Mouse (Mus musculus) forebrain, embryonic 12.5 days (tissue): Measurements from ENCODE around the gene Kansl1. TPM values are rescaled to one million over a fixed set of nuclear protein-coding genes. Genes with fewer than 3 reads are reported as not detected.
"Not testable (repeated sequence)": the region's sequence is repeated elsewhere in the genome, so short reads cannot be mapped to it uniquely, and the experiment has no call there.

ENCODE experiments used
- ATAC-seq: fragments of 200-750 bp; cut with Nextera tagmentation; 2 replicates; pipeline ENCODE4 v1.8.0; 2017; ENCODE audit warnings: moderate TSS enrichment; ENCODE audit not compliant: low FRiP score
- H3K27ac ChIP-seq: fragments of 300-500 bp; sonication (generic); 2 replicates; pipeline ENCODE4 v1.5.1; 2016; ENCODE audit warnings: mild to moderate bottlenecking
- H3K27me3 ChIP-seq: fragments of 300-500 bp; sonication (generic); 2 replicates; pipeline ENCODE4 v1.6.1; 2016; ENCODE audit warnings: mild to moderate bottlenecking
- H3K36me3 ChIP-seq: fragments of 300-500 bp; sonication (generic); replicated peaks from 2 replicates; pipeline ENCODE4 v1.6.1; 2016; ENCODE audit warnings: mild to moderate bottlenecking
- H3K4me1 ChIP-seq: fragments of 300-500 bp; sonication (generic); 2 replicates; pipeline ENCODE4 v1.6.1; 2016
- H3K4me2 ChIP-seq: fragments of 300-500 bp; sonication (generic); 2 replicates; pipeline ENCODE4 v1.6.1; 2016; ENCODE audit warnings: mild to moderate bottlenecking, moderate library complexity
- H3K4me3 ChIP-seq: fragments of 300-500 bp; sonication (generic); replicated peaks from 2 replicates; pipeline ENCODE4 v1.5.1; 2016; ENCODE audit warnings: mild to moderate bottlenecking
- H3K9ac ChIP-seq: fragments of 300-500 bp; sonication (generic); 2 replicates; pipeline ENCODE4 v1.6.1; 2016; ENCODE audit warnings: mild to moderate bottlenecking
- H3K9me3 ChIP-seq: fragments of 300-500 bp; sonication (generic); 2 replicates; pipeline ENCODE4 v1.6.1; 2016
- whole genome bisulfite sequencing: fragments of 180-500 bp; shearing (Covaris S2); methylation state at CpG from one replicate; pipeline ENCODE4 v1.1.7; 2016; 5-methylcytosine and 5-hydroxymethylcytosine counted together
- polyA plus RNA-seq: library from polyadenylated mRNA; unstranded; fragments of >200 nt; fragmentation: Nextera tagmentation; extraction: Ambion mirVana; gene quantifications from 2 replicates; pipeline ENCODE4 v1.2.1, GENCODE M21; 2016

Kansl1 gene
- polyA plus RNA-seq, 1 experiment from 2014 or later, result 34.9 TPM

GRCm38 (mm10) chr11:104451239-104451638 is 17.4 kb downstream of the Kansl1 start:
- Histone ChIP-seq H3K4me2 (no peak overlapping the region), H3K9me3 (no peaks in the 10 kb centered on the region), H3K36me3 (no peaks in the 10 kb centered on the region), H3K27ac (no peak overlapping the region), H3K4me3 (no peak overlapping the region), H3K4me1 (no peaks in the 10 kb centered on the region), H3K9ac (no peak overlapping the region), H3K27me3 (no peaks in the 10 kb centered on the region)
- ATAC-seq, result no peak
- WGBS, result 97% methylated on average over 1 of the region's 1 CpGs

GRCm38 (mm10) chr11:104448499-104448898 is 20.2 kb downstream of the Kansl1 start:
- not testable (repeated sequence) for H3K27me3 ChIP-seq, ATAC-seq
- 59% methylated on average over 2 of the region's 2 CpGs for WGBS

GRCm38 (mm10) chr11:104445538-104445937 is 23.1 kb downstream of the Kansl1 start:
- Histone ChIP-seq H3K27me3 (no peaks in the 10 kb centered on the region), H3K4me3 (no peak overlapping the region), H3K4me1 (peaks cover 5% of the 10 kb centered on the region; the same call in 1 of the 2 replicates), H3K9me3 (no peaks in the 10 kb centered on the region), H3K9ac (no peak overlapping the region), H3K27ac (no peak overlapping the region), H3K4me2 (no peak overlapping the region), H3K36me3 (no peaks in the 10 kb centered on the region)
- 92% methylated on average over 2 of the region's 2 CpGs for WGBS
- no peak for ATAC-seq

More at GRCm38 (mm10) chr11:104448499-104448898, 20.2 kb downstream of the Kansl1 start:
- not testable (repeated sequence) for H3K4me2 ChIP-seq, H3K9me3 ChIP-seq, H3K9ac ChIP-seq, H3K4me1 ChIP-seq, H3K36me3 ChIP-seq, H3K27ac ChIP-seq, H3K4me3 ChIP-seq

GRCm38 (mm10) chr11:104445044-104445443 is 23.6 kb downstream of the Kansl1 start:
- H3K27me3 ChIP-seq, result no peaks in the 10 kb centered on the region
- no peak for ATAC-seq
- H3K9me3 ChIP-seq, result no peaks in the 10 kb centered on the region
- H3K4me1 ChIP-seq, result peaks cover 5% of the 10 kb centered on the region; the same call in 1 of the 2 replicates
- no peak overlapping the region for H3K9ac ChIP-seq
- H3K36me3 ChIP-seq, result no peaks in the 10 kb centered on the region
- 97% methylated on average over 1 of the region's 1 CpGs for WGBS
- no peak overlapping the region for H3K4me3 ChIP-seq
- H3K27ac ChIP-seq, result no peak overlapping the region
- no peak overlapping the region for H3K4me2 ChIP-seq

GRCm38 (mm10) chr11:104443359-104443758 is 25.3 kb downstream of the Kansl1 start:
- Histone ChIP-seq H3K9ac (no peak overlapping the region), H3K27ac (0 out of 2 replicates have a peak overlapping the region, but pooled peaks have one; percentile 100), H3K27me3 (no peaks in the 10 kb centered on the region)

GRCm38 (mm10) chr11:104442333-104443136 is 26.1 kb downstream of the Kansl1 start:
- WGBS, result under 1% methylated on average over 68 of the region's 82 CpGs
- ATAC-seq, result peak; percentile 95
- peaks cover 18% of the 10 kb centered on the region for H3K4me1 ChIP-seq

More at GRCm38 (mm10) chr11:104443359-104443758, 25.3 kb downstream of the Kansl1 start:
- peak overlapping the region; percentile 63 for H3K4me2 ChIP-seq
- no peaks in the 10 kb centered on the region for H3K9me3 ChIP-seq
- peak overlapping the region; percentile 85 for H3K4me3 ChIP-seq
- H3K36me3 ChIP-seq, result no peaks in the 10 kb centered on the region
- H3K4me1 ChIP-seq, result peaks cover 13% of the 10 kb centered on the region
- 59% methylated on average over 2 of the region's 2 CpGs for WGBS
- ATAC-seq, result no peak

GRCm38 (mm10) chr11:104441475-104442332 is 27.0 kb downstream of the Kansl1 start:
- Histone ChIP-seq H3K36me3 (no peaks in the 10 kb centered on the region), H3K4me1 (peaks cover 18% of the 10 kb centered on the region), H3K9me3 (no peaks in the 10 kb centered on the region), H3K4me3 (peak overlapping the region; percentile 85), H3K4me2 (peak overlapping the region; percentile 59), H3K9ac (peak overlapping the region; percentile 99), H3K27me3 (no peaks in the 10 kb centered on the region), H3K27ac (peak overlapping the region; percentile 100)
- WGBS, result under 1% methylated on average over 68 of the region's 92 CpGs
- ATAC-seq, result peak; percentile 74

More at GRCm38 (mm10) chr11:104442333-104443136, 26.1 kb downstream of the Kansl1 start:
- Histone ChIP-seq H3K27me3 (no peaks in the 10 kb centered on the region), H3K36me3 (no peaks in the 10 kb centered on the region), H3K4me2 (peak overlapping the region; percentile 63), H3K9me3 (no peaks in the 10 kb centered on the region), H3K9ac (peak overlapping the region; percentile 99), H3K4me3 (peak overlapping the region; percentile 85), H3K27ac (peak overlapping the region; percentile 100)

GRCm38 (mm10) chr11:104440521-104441474 is 27.9 kb downstream of the Kansl1 start:
- Histone ChIP-seq H3K27me3 (no peaks in the 10 kb centered on the region), H3K27ac (peak overlapping the region; percentile 100), H3K4me2 (peak overlapping the region; percentile 59), H3K36me3 (no peaks in the 10 kb centered on the region), H3K4me3 (peak overlapping the region; percentile 85), H3K4me1 (peaks cover 21% of the 10 kb centered on the region), H3K9me3 (no peaks in the 10 kb centered on the region), H3K9ac (peak overlapping the region; percentile 99)
- ATAC-seq, result no peak
- under 1% methylated on average over 20 of the region's 20 CpGs for WGBS

GRCm38 (mm10) chr11:104439703-104440102 is 29.0 kb downstream of the Kansl1 start:
- Histone ChIP-seq H3K9me3 (no peaks in the 10 kb centered on the region), H3K4me3 (peak overlapping the region; percentile 11; the same call in 1 of the 2 replicates), H3K27ac (no peak overlapping the region), H3K9ac (no peak overlapping the region), H3K36me3 (no peaks in the 10 kb centered on the region), H3K27me3 (no peaks in the 10 kb centered on the region), H3K4me1 (peaks cover 21% of the 10 kb centered on the region), H3K4me2 (peak overlapping the region; percentile 59)
- ATAC-seq, result no peak
- WGBS, result 41% methylated on average over 2 of the region's 2 CpGs

GRCm38 (mm10) chr11:104438450-104438849 is 30.2 kb downstream of the Kansl1 start:
- H3K4me1 ChIP-seq, result peaks cover 20% of the 10 kb centered on the region
- no peak for ATAC-seq
- no peak overlapping the region for H3K27ac ChIP-seq
- no peak overlapping the region for H3K4me3 ChIP-seq
- H3K36me3 ChIP-seq, result no peaks in the 10 kb centered on the region
- no peak overlapping the region for H3K9ac ChIP-seq
- no peaks in the 10 kb centered on the region for H3K9me3 ChIP-seq
- no peaks in the 10 kb centered on the region for H3K27me3 ChIP-seq
- peak overlapping the region; percentile 17 for H3K4me2 ChIP-seq

GRCm38 (mm10) chr11:104436394-104436954 is 32.2 kb downstream of the Kansl1 start:
- Histone ChIP-seq H3K9me3 (no peaks in the 10 kb centered on the region), H3K27me3 (no peaks in the 10 kb centered on the region), H3K36me3 (no peaks in the 10 kb centered on the region), H3K4me1 (peaks cover 16% of the 10 kb centered on the region), H3K4me2 (no peak overlapping the region), H3K9ac (no peak overlapping the region), H3K4me3 (no peak overlapping the region), H3K27ac (no peak overlapping the region)
- WGBS, result 92% methylated on average over 2 of the region's 2 CpGs
- no peak for ATAC-seq
